ENCODE assay signal across 2 mouse cellular contexts in the genomic region with DNA sequence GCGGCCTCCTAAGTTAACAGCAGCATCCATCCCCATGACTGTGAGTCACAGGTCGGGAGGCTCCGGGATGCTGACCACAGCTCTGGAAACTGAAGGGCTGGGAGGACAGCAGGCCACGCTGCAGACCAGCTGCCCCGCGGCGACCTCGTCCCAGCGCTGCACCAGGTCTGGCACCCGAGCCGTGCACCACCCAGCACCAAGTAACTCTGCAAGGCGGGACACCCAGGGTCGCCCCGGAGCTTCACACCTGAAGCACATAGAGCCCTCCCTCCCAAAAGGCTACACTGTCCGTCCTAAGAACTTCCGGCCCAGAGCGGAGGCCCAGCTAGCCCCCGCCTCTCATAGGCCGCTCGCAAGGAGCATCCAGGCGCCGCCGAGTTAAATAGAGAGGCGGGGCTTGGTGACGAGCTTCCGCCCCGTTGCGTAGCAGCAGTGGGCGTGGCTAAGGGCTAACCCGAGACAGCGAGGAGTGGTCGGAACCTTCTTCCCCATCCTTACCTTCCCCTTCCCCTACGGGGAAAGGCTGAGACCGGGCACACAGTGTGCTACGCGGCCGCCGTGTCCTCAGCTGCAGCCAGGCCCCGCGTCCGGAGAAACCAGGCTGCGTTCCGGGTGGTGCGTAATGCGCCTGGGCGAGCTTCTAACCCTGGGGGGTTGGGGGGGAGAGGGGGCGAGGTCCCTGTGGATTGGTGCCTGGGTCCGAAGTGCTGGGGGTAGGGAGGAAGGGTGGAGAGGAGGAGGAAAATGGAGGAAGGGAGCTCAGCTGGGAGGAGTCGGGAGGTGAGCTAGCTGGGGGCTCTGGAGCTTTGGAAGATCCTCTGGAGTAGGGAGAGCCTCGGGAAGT.
TF ChIP-seq lines count a peak whose summit lies in the region.

A gene (minus strand): TSS at position 282 of the 844 bp plus-strand sequence.
A gene (plus strand): TSS at position 447 of the 844 bp plus-strand sequence.

TF ChIP-seq in C2C12, 6 proteins besides CTCF, POLR2A, EP300 and RAD21 (continued from another document):
- TF ChIP-seq FOSL1 (IDR thresholded peaks at IDR 0.05; ENCODE audit: insufficient read depth, low read length, poor library complexity, severe bottlenecking) (peak; percentile 26), CEBPB (IDR thresholded peaks at IDR 0.05; ENCODE audit: low read depth) (no peak), MAX (IDR thresholded peaks at IDR 0.05) (peak; percentile 66), MYOG (IDR thresholded peaks at IDR 0.05; ENCODE audit: control insufficient read depth, extremely low read depth, insufficient read length) (no peak)

TF ChIP-seq in myocyte, 11 proteins besides CTCF, POLR2A, EP300 and RAD21 (continued from another document):
- TF ChIP-seq MYOD1 (IDR thresholded peaks at IDR 0.05; ENCODE audit: control insufficient read depth in 1 of 3, insufficient read length in 2 of 3, low read depth in 2 of 3): peak in 2 of 3 experiments; percentile 15 to 72
- peak; percentile 80 for TF ChIP-seq POLR2AphosphoS2 (IDR thresholded peaks at IDR 0.05; ENCODE audit: insufficient read length, low read depth)
- no peak for TF ChIP-seq TCF12 (IDR thresholded peaks at IDR 0.05; ENCODE audit: insufficient read depth, poor library complexity, severe bottlenecking)
- TF ChIP-seq REST (IDR thresholded peaks at IDR 0.05; ENCODE audit: insufficient read depth, insufficient read length): peak; percentile 1
- TF ChIP-seq MYOG (IDR thresholded peaks at IDR 0.05; ENCODE audit: control insufficient read depth in 1 of 3, insufficient read depth in 1 of 3, insufficient read length in 2 of 3, low read depth in 2 of 3): peak in 1 of 3 experiments; percentile 60
- no peak for TF ChIP-seq MAX (IDR thresholded peaks at IDR 0.05; ENCODE audit: low read depth)
- peak; percentile 62 for TF ChIP-seq SRF (IDR thresholded peaks at IDR 0.05; ENCODE audit: control insufficient read depth, insufficient read length, low read depth)
